Mouse (Mus musculus): ENCODE measurements at regions not wholly inside any gene's neighbourhood (a gene's known extent, or its start where the extent isn't known, plus 50 kb on each side); places are given as distances from the start of the nearest gene placed in this dataset.

DNA sequence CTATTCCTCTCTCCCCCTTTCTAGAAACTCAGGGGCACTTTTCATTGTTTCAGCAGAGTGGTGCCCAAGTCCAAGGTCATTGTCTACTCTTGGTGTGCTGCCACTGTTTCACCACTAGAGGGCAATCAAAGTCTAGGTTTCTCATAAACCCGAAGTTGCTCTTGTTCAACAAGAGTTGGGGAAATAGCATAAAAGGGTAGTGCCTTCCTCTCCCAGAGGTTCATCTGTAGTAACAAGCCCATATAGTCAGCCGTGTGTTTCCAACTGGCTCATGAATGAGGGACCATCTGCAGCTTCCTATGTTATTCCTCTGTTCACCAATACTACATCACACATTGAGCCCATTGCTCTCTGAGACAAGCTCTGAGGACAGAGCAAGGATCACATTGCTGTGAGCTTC, 292.4 kb upstream of the Nrsn1 start:
- peak; percentile 57; the same call in 1 of the 2 replicates for TF ChIP-seq CTCF (IDR thresholded peaks at IDR 0.05; ENCODE audit: low read depth, low read length)
- no peak for TF ChIP-seq POLR2AphosphoS5 (IDR thresholded peaks at IDR 0.05; ENCODE audit: insufficient replicate concordance, low read depth, low read length)
- no peaks in the 10 kb centered on the region for H3K36me3 ChIP-seq (replicated peaks)
- no peak overlapping the region for H3K4me3 ChIP-seq (ENCODE audit: low read depth, low read length)
- ATAC-seq (ENCODE audit: extremely low read depth, insufficient number of reproducible peaks, low FRiP score, poor library complexity, severe bottlenecking) (peak; percentile 22; the same call in 1 of the 2 replicates), DNase-seq (ENCODE audit: low spot score) (no peak)
- no peaks in the 10 kb centered on the region for H3K27me3 ChIP-seq (ENCODE audit: insufficient read depth, low read length)
- no peaks in the 10 kb centered on the region for H3K4me1 ChIP-seq (ENCODE audit: insufficient read depth, low read depth, low read length)
- H3K9me3 ChIP-seq (replicated peaks), result no peaks in the 10 kb centered on the region

- Histone ChIP-seq H3K36me3 (replicated peaks) (no peaks in the 10 kb centered on the region), H3K9me3 (replicated peaks) (no peaks in the 10 kb centered on the region), H3K27me3 (ENCODE audit: insufficient read depth, low read length) (no peaks in the 10 kb centered on the region), H3K4me1 (ENCODE audit: insufficient read depth, low read depth, low read length) (no peaks in the 10 kb centered on the region), H3K4me3 (ENCODE audit: low read depth, low read length) (no peak overlapping the region)
- TF ChIP-seq GATA2 (IDR thresholded peaks at IDR 0.05; ENCODE audit: borderline replicate concordance, low read depth, low read length), result no peak
- TF ChIP-seq TAL1 (conservative IDR thresholded peaks at IDR 0.05; ENCODE audit: low read depth, low read length), result no peak
- no peak for TF ChIP-seq POLR2AphosphoS5 (IDR thresholded peaks at IDR 0.05; ENCODE audit: insufficient replicate concordance, low read depth, low read length)
- no peak for TF ChIP-seq GATA1 (IDR thresholded peaks at IDR 0.05; ENCODE audit: borderline replicate concordance, low read length)
- no peak for TF ChIP-seq CTCF (IDR thresholded peaks at IDR 0.05; ENCODE audit: low read depth, low read length)
- DNase-seq (ENCODE audit: low spot score) (no peak), ATAC-seq (ENCODE audit: extremely low read depth, insufficient number of reproducible peaks, low FRiP score, poor library complexity, severe bottlenecking) (no peak)
These were observed 290.0 kb upstream of the Nrsn1 start for GRCm38 (mm10) chr13:25560339-25560738.

DNA sequence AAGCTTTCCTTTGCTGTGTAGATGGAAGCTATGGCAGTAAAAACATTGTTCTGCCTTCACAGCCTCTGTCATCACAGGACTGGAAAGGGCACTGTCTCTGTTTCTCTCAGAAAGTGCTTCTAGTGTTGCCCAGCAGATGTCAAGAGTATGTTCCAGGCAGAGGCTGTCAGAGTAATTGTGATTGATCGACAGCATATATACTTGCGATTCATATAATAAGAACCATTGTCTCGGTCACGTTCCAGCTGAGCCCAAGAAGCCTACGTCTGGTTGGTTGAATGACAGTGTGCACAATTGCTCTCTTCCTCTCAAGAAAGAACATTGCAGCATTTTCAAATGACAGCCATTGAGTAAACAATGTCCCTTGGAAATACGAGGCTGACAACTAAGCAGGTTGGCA, 284.7 kb upstream of the Nrsn1 start:
- Histone ChIP-seq H3K4me1 (ENCODE audit: insufficient read depth, low read depth, low read length) (no peaks in the 10 kb centered on the region), H3K4me3 (ENCODE audit: low read depth, low read length) (no peak overlapping the region), H3K9me3 (replicated peaks) (no peaks in the 10 kb centered on the region), H3K36me3 (replicated peaks) (no peaks in the 10 kb centered on the region), H3K27me3 (ENCODE audit: insufficient read depth, low read length) (no peaks in the 10 kb centered on the region)
- TF ChIP-seq POLR2AphosphoS5 (IDR thresholded peaks at IDR 0.05; ENCODE audit: insufficient replicate concordance, low read depth, low read length), result no peak
- no peak for TF ChIP-seq GATA2 (IDR thresholded peaks at IDR 0.05; ENCODE audit: borderline replicate concordance, low read depth, low read length)
- TF ChIP-seq TAL1 (conservative IDR thresholded peaks at IDR 0.05; ENCODE audit: low read depth, low read length), result no peak
- no peak for TF ChIP-seq CTCF (IDR thresholded peaks at IDR 0.05; ENCODE audit: low read depth, low read length)
- no peak for TF ChIP-seq GATA1 (IDR thresholded peaks at IDR 0.05; ENCODE audit: borderline replicate concordance, low read length)
- no peak for ATAC-seq (ENCODE audit: extremely low read depth, insufficient number of reproducible peaks, low FRiP score, poor library complexity, severe bottlenecking)
- DNase-seq (ENCODE audit: low spot score), result no peak

DNA sequence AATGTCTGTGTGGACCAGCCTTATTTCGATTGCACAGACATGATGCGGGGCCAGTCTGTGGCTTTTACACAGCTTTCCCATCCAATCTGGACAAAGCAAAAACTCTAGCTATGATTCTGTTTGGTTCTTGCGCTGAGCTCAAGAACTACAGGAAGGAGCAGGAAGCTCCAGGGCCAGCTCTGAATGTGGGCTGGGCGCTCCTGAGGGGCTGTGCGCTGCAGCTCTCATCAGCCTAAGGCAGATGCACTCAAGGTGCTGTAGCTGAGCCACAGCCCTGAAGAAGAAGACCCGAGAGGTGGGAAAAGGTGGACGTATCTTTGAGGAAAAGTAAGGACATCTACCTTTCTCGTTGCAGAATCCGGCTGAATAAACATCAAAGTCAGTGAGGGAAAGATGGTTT, 278.2 kb upstream of the Nrsn1 start:
- no peak for TF ChIP-seq POLR2AphosphoS5 (IDR thresholded peaks at IDR 0.05; ENCODE audit: insufficient replicate concordance, low read depth, low read length)
- no peak for TF ChIP-seq TAL1 (conservative IDR thresholded peaks at IDR 0.05; ENCODE audit: low read depth, low read length)
- no peak for TF ChIP-seq GATA1 (IDR thresholded peaks at IDR 0.05; ENCODE audit: borderline replicate concordance, low read length)
- TF ChIP-seq GATA2 (IDR thresholded peaks at IDR 0.05; ENCODE audit: borderline replicate concordance, low read depth, low read length), result no peak
- no peaks in the 10 kb centered on the region for H3K4me1 ChIP-seq (ENCODE audit: insufficient read depth, low read depth, low read length)
- H3K9me3 ChIP-seq (replicated peaks), result no peaks in the 10 kb centered on the region
- no peaks in the 10 kb centered on the region for H3K36me3 ChIP-seq (replicated peaks)
- no peaks in the 10 kb centered on the region for H3K27me3 ChIP-seq (ENCODE audit: insufficient read depth, low read length)
- H3K4me3 ChIP-seq (ENCODE audit: low read depth, low read length), result no peak overlapping the region
- ATAC-seq (ENCODE audit: extremely low read depth, insufficient number of reproducible peaks, low FRiP score, poor library complexity, severe bottlenecking), result no peak
- DNase-seq (ENCODE audit: low spot score), result no peak

- no peaks in the 10 kb centered on the region for H3K4me1 ChIP-seq (ENCODE audit: insufficient read depth, low read depth, low read length)
- H3K36me3 ChIP-seq (replicated peaks), result no peaks in the 10 kb centered on the region
- H3K27me3 ChIP-seq (ENCODE audit: insufficient read depth, low read length), result no peaks in the 10 kb centered on the region
- no peak for DNase-seq (ENCODE audit: low spot score)
- no peak for ATAC-seq (ENCODE audit: extremely low read depth, insufficient number of reproducible peaks, low FRiP score, poor library complexity, severe bottlenecking)
- no peak for TF ChIP-seq POLR2AphosphoS5 (IDR thresholded peaks at IDR 0.05; ENCODE audit: insufficient replicate concordance, low read depth, low read length)
- no peak for TF ChIP-seq GATA1 (IDR thresholded peaks at IDR 0.05; ENCODE audit: borderline replicate concordance, low read length)
- TF ChIP-seq TAL1 (conservative IDR thresholded peaks at IDR 0.05; ENCODE audit: low read depth, low read length), result no peak
- no peak for TF ChIP-seq CTCF (IDR thresholded peaks at IDR 0.05; ENCODE audit: low read depth, low read length)
- TF ChIP-seq GATA2 (IDR thresholded peaks at IDR 0.05; ENCODE audit: borderline replicate concordance, low read depth, low read length), result no peak
- H3K4me3 ChIP-seq (ENCODE audit: low read depth, low read length), result no peak overlapping the region
- no peaks in the 10 kb centered on the region for H3K9me3 ChIP-seq (replicated peaks)
These were observed 277.1 kb upstream of the Nrsn1 start for GRCm38 (mm10) chr13:25547150-25548145.

DNA sequence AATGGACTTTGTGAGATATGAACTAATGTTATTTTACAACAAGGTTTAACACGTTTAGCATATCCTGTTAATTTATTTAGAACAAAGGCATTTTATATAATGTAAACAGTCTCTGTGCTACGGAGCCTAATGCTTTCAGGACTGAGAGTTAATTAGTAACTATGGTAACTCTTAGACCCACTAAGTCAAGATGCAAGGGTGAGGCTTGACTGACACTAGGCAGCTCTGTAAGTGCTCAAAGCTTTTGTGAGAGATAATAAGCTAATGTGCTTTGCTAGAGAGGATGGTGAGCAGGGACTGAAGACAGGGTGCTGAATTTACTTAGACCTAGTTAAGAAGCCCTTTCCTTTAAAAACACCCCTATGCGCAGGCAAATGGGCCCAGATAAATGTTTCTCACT, 253.8 kb upstream of the Nrsn1 start:
- ATAC-seq (ENCODE audit: extremely low read depth, insufficient number of reproducible peaks, low FRiP score, poor library complexity, severe bottlenecking) (no peak), DNase-seq (ENCODE audit: low spot score) (no peak)
- no peaks in the 10 kb centered on the region for H3K36me3 ChIP-seq (replicated peaks)
- TF ChIP-seq TAL1 (conservative IDR thresholded peaks at IDR 0.05; ENCODE audit: low read depth, low read length), result no peak
- TF ChIP-seq GATA1 (IDR thresholded peaks at IDR 0.05; ENCODE audit: borderline replicate concordance, low read length), result no peak
- no peak for TF ChIP-seq POLR2AphosphoS5 (IDR thresholded peaks at IDR 0.05; ENCODE audit: insufficient replicate concordance, low read depth, low read length)
- no peak for TF ChIP-seq GATA2 (IDR thresholded peaks at IDR 0.05; ENCODE audit: borderline replicate concordance, low read depth, low read length)
- TF ChIP-seq CTCF (IDR thresholded peaks at IDR 0.05; ENCODE audit: low read depth, low read length), result no peak
- H3K4me1 ChIP-seq (ENCODE audit: insufficient read depth, low read depth, low read length), result no peaks in the 10 kb centered on the region
- H3K9me3 ChIP-seq (replicated peaks), result no peaks in the 10 kb centered on the region
- no peak overlapping the region for H3K4me3 ChIP-seq (ENCODE audit: low read depth, low read length)
- no peaks in the 10 kb centered on the region for H3K27me3 ChIP-seq (ENCODE audit: insufficient read depth, low read length)

Data from G1E (cell line).